28 mouse cellular contexts compared by ENCODE assay signal in genomic region chr12:17194140-17194539, GRCm38 (mm10). TPM values are rescaled to one million over a fixed set of nuclear protein-coding genes. Genes with fewer than 3 reads are reported as not detected.
A peak's percentile ranks its signal among the peaks of the same experiment; 100 is the strongest.
DNase-seq lines count a peak whose midpoint lies in the region; TF ChIP-seq lines count a peak whose summit lies in the region.
"Had no signal": no experiment of that assay in that cellular context is flagged by ENCODE, and none has a peak within 500 bp of the region (broad histone marks: within the 10 kb centered on the region; RNA-seq: fewer than 3 reads in every experiment).

No protein-coding gene starts in this region.

- H3K27ac ChIP-seq in olfactory bulb, adult 2 months (ENCODE audit: insufficient read depth, low read depth, low read length): peak overlapping the region; percentile 87
- H3K27ac ChIP-seq: embryonic facial prominence, embryonic 10.5 days; embryonic facial prominence, embryonic 13.5 days; forebrain, embryonic 12.5 days; forebrain, embryonic 15.5 days; gastrocnemius, adult 2 months; heart, adult 2 months; heart, embryonic 10.5 days; heart, embryonic 13.5 days; hindbrain, embryonic 14.5 days had no signal

- WGBS in olfactory bulb, adult 2 months: 31% methylated on average over 6 of the region's 6 CpGs

- peak; percentile 21 for DNase-seq in adrenal gland, postnatal 14 days
- DNase-seq in adrenal gland, adult 2 months: no peak
- DNase-seq in left cerebral cortex, adult 18-20 months (ENCODE audit: low spot score in 2 of 2): peak; percentile 38 to 43
- no peak for DNase-seq in left cerebral cortex, adult 8-10 months (ENCODE audit: low spot score in 2 of 2)
- no peak for DNase-seq in heart, adult 11 months
- DNase-seq: adrenal gland, postnatal 10 days; B cell, adult 2 months; cerebellum, adult 11-12 months; cerebellum, adult 8-10 months; cerebellum, postnatal 10 days; cerebellum, postnatal 36 days; embryo, embryonic 11 days; gastrocnemius, adult 2 months; gastrocnemius, postnatal 14 days; heart, adult 2 months; heart, postnatal 14 days; heart, postnatal 4 days had no signal

- H3K4me1 ChIP-seq in olfactory bulb, adult 2 months (ENCODE audit: control insufficient read depth, insufficient read depth, low read length): peaks cover 9% of the 10 kb centered on the region
- H3K4me1 ChIP-seq: embryonic facial prominence, embryonic 10.5 days; embryonic facial prominence, embryonic 13.5 days; forebrain, embryonic 12.5 days; forebrain, embryonic 15.5 days; heart, embryonic 10.5 days; heart, embryonic 13.5 days had no signal

- H3K4me3 ChIP-seq in olfactory bulb, adult 2 months (ENCODE audit: insufficient read depth, low read depth, low read length): no peak overlapping the region
- H3K4me3 ChIP-seq: embryonic facial prominence, embryonic 10.5 days; embryonic facial prominence, embryonic 13.5 days; erythroblast, embryonic 14.5 days; forebrain, embryonic 12.5 days; forebrain, embryonic 15.5 days; gastrocnemius, adult 2 months; heart, adult 2 months; heart, embryonic 10.5 days; heart, embryonic 13.5 days had no signal

- TF ChIP-seq CTCF in olfactory bulb, adult 2 months (IDR thresholded peaks at IDR 0.05; ENCODE audit: insufficient read depth, low read depth, low read length): no peak

- TF ChIP-seq POLR2A in olfactory bulb, adult 2 months (IDR thresholded peaks at IDR 0.05; ENCODE audit: insufficient read depth, low read depth, low read length): no peak

RNA-seq across cellular contexts. Expression of gene Kcnf1, which starts 17.5 kb away (rescaled TPM):
- total RNA-seq in adrenal gland, postnatal 14 days (2021): 0.23 and 0.30 TPM in 2 replicates
- total RNA-seq in adrenal gland, adult 2 months (2021): under 1 TPM; 0.17 to 0.69 TPM
- polyA plus RNA-seq in adrenal gland, adult 2 months (2012; rRNA removed): 0.19 and 0.28 TPM in 2 replicates
- 100 to 1,000 TPM; 103 to 125 TPM for total RNA-seq in left cerebral cortex, adult 18-20 months (2021)
- 10 to 100 TPM; 75.8 to 83.7 (median 76.9) TPM for total RNA-seq in left cerebral cortex, adult 8-10 months (2022)
- polyA plus RNA-seq in olfactory bulb, adult 2 months (2012; ENCODE audit: insufficient read depth, insufficient read length, low replicate concordance, missing spikeins): 128 TPM in 1 of 2 replicates, not detected in the other
- total RNA-seq: CH12.LX; heart, adult 2 months had no signal
- polyA plus RNA-seq: erythroblast, embryonic 14.5 days; G1E had no signal

Comparison
In these comparisons a context has a peak if more than half of its experiments do, and no peak if none do; other contexts are left out.
1. DNase-seq: peak in adrenal gland, postnatal 14 days (single experiment) and left cerebral cortex, adult 18-20 months (2 of 2); none in adrenal gland, adult 2 months (single experiment), left cerebral cortex, adult 8-10 months (0 of 2) and heart, adult 11 months (single experiment).
2. RNA of gene Kcnf1, which starts 17.5 kb away (total RNA-seq): 103 to 125 TPM in left cerebral cortex, adult 18-20 months and 75.8 to 83.7 TPM in left cerebral cortex, adult 8-10 months; 0.17 to 0.69 TPM in adrenal gland, adult 2 months and 0.23 to 0.30 TPM in adrenal gland, postnatal 14 days; every median in the first group is over 10 times any median in the second.